Mouse (Mus musculus) R1 (cell line): ENCODE data around the gene Fn3k.

Experiments used
- DNase-seq: peaks from one replicate; pipeline ENCODE4 v3.0.0-alpha.2; 2018; ENCODE audit warnings: low read depth, low spot score

Fn3k gene

DNA sequence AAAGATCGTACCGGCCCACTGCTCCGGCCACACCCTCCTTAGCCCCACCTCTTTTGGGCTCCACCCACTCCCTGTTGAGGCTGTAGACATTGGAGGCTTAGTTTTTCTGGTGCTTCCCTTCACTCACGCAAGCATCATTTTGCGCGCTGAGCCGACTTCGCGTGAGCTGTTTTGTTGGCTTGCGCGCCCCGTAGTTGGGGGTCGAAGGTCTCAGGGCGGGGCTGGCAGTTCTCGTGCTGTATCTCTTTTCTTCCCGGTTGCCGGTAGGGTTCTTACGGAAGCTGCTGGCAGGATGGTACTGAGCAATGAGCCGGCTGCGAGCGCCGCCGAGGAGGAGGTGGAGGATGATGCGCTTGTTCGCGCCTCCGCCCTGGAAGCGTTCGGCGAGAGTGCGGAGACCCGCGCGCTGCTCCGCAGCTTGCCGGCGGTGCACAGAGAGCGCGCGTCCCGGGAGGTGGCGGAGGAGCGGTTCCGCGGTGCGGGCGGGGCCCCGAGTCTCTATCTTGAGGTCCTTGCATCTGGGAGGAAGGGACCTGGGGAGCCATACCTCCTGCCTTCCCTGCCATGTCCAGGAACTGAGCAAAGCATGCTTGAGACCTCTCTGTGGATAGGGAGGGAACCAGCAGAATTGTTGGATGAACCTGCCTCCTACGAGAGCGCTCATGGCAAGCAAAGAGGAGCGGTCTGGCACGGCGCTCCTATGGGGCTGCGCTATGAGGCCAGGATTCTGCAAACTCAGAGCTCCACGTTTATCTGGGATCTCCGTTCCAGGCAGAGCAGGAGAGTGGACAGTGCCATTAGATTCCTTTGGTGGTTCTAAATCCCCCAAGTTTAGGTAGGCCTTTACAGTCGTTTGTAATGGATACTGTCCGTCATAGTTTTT is 17.3 kb downstream of the Fn3k start, which contains the start of gene Tbcd:
Gene Tbcd (plus strand): TSS at position 197 of the 883 bp plus-strand sequence.
- DNase-seq = peak; percentile 98

- peak; percentile 73 for DNase-seq
Measured at GRCm38 (mm10) chr11:121457874-121458273, 23.2 kb downstream of the Fn3k start.

- DNase-seq = no peak
Measured at GRCm38 (mm10) chr11:121467408-121467807, 32.7 kb downstream of the Fn3k start.

DNA sequence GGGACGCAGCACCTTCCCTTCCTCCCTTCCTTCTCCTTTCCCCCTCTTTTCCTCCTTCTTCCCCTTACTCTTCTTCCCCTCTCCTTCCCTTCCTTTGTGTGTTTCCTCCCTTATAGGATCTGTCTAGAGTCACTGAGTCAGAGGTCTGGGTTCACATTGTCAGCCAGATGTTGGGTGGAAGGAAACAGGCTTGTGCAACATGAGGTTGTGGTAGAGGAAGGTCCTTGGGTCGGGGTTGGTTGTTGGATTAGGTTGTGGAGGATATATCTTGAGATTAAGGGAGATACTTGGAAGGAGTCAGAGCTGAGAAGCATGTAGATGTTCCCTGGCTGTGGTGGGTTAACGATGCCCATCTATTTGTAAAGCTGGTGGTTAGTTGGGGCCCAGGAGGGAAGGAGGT is 40.1 kb downstream of the Fn3k start:
- DNase-seq = no peak

DNA sequence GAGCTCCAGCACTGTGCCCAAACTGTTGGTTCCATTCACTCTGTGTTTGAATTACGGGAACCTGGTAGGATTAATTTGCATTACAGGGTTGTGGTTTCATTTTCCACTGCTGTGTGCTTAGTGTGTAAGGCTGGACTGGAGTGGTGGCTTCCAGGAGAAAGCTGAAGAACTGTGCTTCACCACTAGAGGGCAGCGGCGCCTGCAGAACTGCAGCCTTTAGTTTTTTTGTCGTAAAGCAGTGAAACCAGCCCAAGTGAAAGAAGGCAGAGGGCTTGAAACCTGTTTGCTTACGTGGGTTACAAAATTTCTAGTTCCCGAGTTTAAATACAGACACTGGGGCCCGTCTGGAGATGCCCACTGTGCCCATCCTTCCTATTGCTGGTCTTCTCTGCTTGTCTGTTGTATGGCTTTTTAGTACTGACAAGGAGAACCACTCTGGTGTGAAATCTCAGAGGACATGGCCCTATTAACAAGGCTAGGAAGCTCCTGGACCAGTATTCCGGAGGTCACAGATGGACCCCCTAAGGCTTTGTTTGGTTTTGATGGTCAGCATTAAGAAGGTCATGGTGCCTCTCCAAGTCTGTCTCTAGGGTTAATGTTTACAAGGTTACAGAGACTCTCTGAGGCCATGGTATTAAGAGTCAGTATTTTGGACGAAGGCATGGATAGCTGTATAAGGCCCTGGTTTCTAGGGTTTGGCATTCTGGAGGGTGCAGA is 41.1 kb downstream of the Fn3k start:
- peak; percentile 64 for DNase-seq

- no peak for DNase-seq
Measured at GRCm38 (mm10) chr11:121479476-121480203, 44.9 kb downstream of the Fn3k start.

DNA sequence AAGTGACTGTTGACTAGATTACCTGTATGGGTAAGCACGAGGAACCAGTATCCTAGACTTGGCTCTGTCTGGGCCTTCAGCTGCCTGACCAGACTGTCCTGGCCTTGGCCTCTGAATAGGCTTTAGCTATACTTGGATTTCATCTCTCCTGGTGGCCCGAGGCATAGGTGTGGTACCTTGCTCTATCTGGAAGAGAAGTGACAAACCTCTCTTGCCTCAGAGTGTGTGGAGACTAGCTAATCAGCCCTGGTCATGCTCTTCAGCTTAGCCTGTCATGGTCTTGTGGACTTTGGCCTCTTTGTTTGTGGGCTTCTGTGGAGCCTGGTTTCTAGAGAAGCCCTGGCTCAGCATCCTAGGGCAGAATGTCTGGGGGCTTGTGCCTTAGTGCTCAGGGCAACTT is 46.4 kb downstream of the Fn3k start:
- no peak for DNase-seq

DNA sequence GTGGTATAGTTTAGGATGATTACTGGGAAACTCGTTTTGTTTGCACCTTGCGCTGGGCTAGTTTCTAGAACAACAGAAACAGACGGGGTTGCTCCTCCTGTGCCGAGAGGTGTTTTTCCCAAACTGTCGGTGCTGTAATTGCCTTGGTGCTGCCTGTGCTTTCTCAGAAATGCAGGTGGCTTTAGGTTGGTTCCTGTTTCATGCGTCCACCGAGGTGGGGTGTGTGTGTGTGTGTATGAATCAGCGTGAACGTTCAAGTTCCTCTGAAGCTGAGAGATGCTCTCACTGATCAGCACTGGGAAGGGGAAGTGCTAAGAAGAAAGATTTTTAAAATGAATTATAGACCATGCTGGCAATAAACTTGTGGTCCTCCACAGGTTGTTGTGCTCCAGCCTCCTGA is 51.2 kb downstream of the Fn3k start:
- DNase-seq = no peak

DNA sequence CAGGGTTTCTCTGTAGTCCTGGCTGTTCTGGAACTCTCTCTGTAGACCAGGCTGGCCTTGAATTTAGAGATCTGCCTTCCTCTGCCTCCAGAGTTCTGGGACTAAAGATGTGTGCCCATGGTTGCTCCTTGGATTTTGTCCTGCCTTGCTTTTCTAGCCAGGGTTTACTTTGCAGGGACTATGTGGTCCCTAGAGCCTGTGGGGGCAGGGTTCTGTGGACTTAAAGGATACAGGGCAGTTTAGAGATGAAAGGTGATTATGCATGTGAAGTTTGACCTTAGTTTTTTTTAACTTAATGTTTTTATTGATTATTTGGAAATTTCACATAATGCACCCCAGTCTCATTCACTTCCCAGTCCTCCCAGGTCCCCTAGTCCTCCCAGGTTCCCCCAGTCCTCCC is 55.9 kb downstream of the Fn3k start:
- DNase-seq = no peak
